Mouse (Mus musculus): ENCODE data around the gene Ttc39b. TPM values are rescaled to one million over a fixed set of nuclear protein-coding genes. Genes with fewer than 3 reads are reported as not detected.
"Not testable (repeated sequence)": the region's sequence is repeated elsewhere in the genome, so short reads cannot be mapped to it uniquely, and the experiment has no call there.

Gene Ttc39b
- total RNA-seq, 2 experiments from 2014 or later = 34.6 to 37.0 TPM

GRCm38 (mm10) chr4:83257279-83258260 lies 66.5 kb downstream of the Ttc39b start:
- DNase-seq (ENCODE audit: low spot score in 2 of 2) = no peak
- Histone ChIP-seq H3K27ac (no peak overlapping the region), H3K4me3 (no peak overlapping the region)
- no peak for TF ChIP-seq CTCF (conservative IDR thresholded peaks at IDR 0.05)

GRCm38 (mm10) chr4:83256779-83257178 lies 67.3 kb downstream of the Ttc39b start:
- TF ChIP-seq CTCF (conservative IDR thresholded peaks at IDR 0.05) = no peak
- Histone ChIP-seq H3K27ac (no peak overlapping the region), H3K4me3 (no peak overlapping the region)
- no peak for DNase-seq (ENCODE audit: low spot score in 2 of 2)

- Histone ChIP-seq H3K27ac (no peak overlapping the region), H3K4me3 (no peak overlapping the region)
- DNase-seq (ENCODE audit: low spot score in 2 of 2) = no peak
- TF ChIP-seq CTCF (conservative IDR thresholded peaks at IDR 0.05) = no peak
Measured at GRCm38 (mm10) chr4:83254941-83255340, 69.1 kb downstream of the Ttc39b start.

- Histone ChIP-seq H3K27ac (no peak overlapping the region), H3K4me3 (no peak overlapping the region)
- TF ChIP-seq CTCF (conservative IDR thresholded peaks at IDR 0.05) = no peak; the same call in 1 of the 2 replicates
- no peak for DNase-seq (ENCODE audit: low spot score in 2 of 2)
Measured at GRCm38 (mm10) chr4:83253679-83254078, 70.4 kb downstream of the Ttc39b start.

- DNase-seq (ENCODE audit: low spot score in 2 of 2) = no peak
- Histone ChIP-seq H3K27ac (no peak overlapping the region), H3K4me3 (no peak overlapping the region)
- no peak for TF ChIP-seq CTCF (conservative IDR thresholded peaks at IDR 0.05)
Measured at GRCm38 (mm10) chr4:83243706-83244105, 80.3 kb downstream of the Ttc39b start.

GRCm38 (mm10) chr4:83241630-83242029 lies 82.4 kb downstream of the Ttc39b start:
- peak; percentile 24 for TF ChIP-seq CTCF (conservative IDR thresholded peaks at IDR 0.05)
- Histone ChIP-seq H3K4me3 (no peak overlapping the region), H3K27ac (no peak overlapping the region)
- no peak for DNase-seq (ENCODE audit: low spot score in 2 of 2)

- TF ChIP-seq CTCF (conservative IDR thresholded peaks at IDR 0.05) = no peak
- H3K4me3 ChIP-seq = no peak overlapping the region
- DNase-seq (ENCODE audit: low spot score in 2 of 2) = no peak
- H3K27ac ChIP-seq = no peak overlapping the region
Measured at GRCm38 (mm10) chr4:83237656-83238055, 86.4 kb downstream of the Ttc39b start.

GRCm38 (mm10) chr4:83235304-83235703 lies 88.8 kb downstream of the Ttc39b start:
- not testable (repeated sequence) for DNase-seq (ENCODE audit: low spot score in 2 of 2); H3K27ac ChIP-seq

GRCm38 (mm10) chr4:83234739-83235138 lies 89.3 kb downstream of the Ttc39b start:
- Histone ChIP-seq H3K27ac (0 out of 2 replicates have a peak overlapping the region, but pooled peaks have one; percentile 10), H3K4me3 (no peak overlapping the region)
- no peak for DNase-seq (ENCODE audit: low spot score in 2 of 2)
- no peak for TF ChIP-seq CTCF (conservative IDR thresholded peaks at IDR 0.05)

More at GRCm38 (mm10) chr4:83235304-83235703, 88.8 kb downstream of the Ttc39b start:
- H3K4me3 ChIP-seq = not testable (repeated sequence)

- no peak for TF ChIP-seq CTCF (conservative IDR thresholded peaks at IDR 0.05)
- Histone ChIP-seq H3K27ac (0 out of 2 replicates have a peak overlapping the region, but pooled peaks have one; percentile 10), H3K4me3 (no peak overlapping the region)
- DNase-seq (ENCODE audit: low spot score in 2 of 2) = no peak
Measured at GRCm38 (mm10) chr4:83234132-83234531, 89.9 kb downstream of the Ttc39b start.

GRCm38 (mm10) chr4:83233181-83234123 lies 90.6 kb downstream of the Ttc39b start:
- no peak for TF ChIP-seq CTCF (conservative IDR thresholded peaks at IDR 0.05)
- H3K4me3 ChIP-seq = peak overlapping the region; percentile 26; the same call in 1 of the 2 replicates
- peak overlapping the region; percentile 49 for H3K27ac ChIP-seq

GRCm38 (mm10) chr4:83232315-83232880 lies 91.7 kb downstream of the Ttc39b start:
- TF ChIP-seq CTCF (conservative IDR thresholded peaks at IDR 0.05) = no peak
- no peak for DNase-seq (ENCODE audit: low spot score in 2 of 2)
- no peak overlapping the region for H3K27ac ChIP-seq
- no peak overlapping the region for H3K4me3 ChIP-seq

More at GRCm38 (mm10) chr4:83233181-83234123, 90.6 kb downstream of the Ttc39b start:
- DNase-seq (ENCODE audit: low spot score in 2 of 2) = peak; percentile 82 to 86

Measured in layer of hippocampus, adult 2 months (tissue).